Mouse (Mus musculus) megakaryocyte, embryonic 14.5 days (primary cell): Measurements from ENCODE around the gene Actr5.

Source experiments
- FLI1 ChIP-seq: IDR thresholded peaks from 2 replicates; pipeline ENCODE4 v1.6.1; 2012; ENCODE audit warnings: low read length, inconsistent platforms, mixed read lengths
- GATA1 ChIP-seq: IDR thresholded peaks from 3 replicates; pipeline ENCODE4 v1.6.1; 2012; ENCODE audit warnings: mixed read lengths, low read length, inconsistent platforms, borderline replicate concordance

DNA sequence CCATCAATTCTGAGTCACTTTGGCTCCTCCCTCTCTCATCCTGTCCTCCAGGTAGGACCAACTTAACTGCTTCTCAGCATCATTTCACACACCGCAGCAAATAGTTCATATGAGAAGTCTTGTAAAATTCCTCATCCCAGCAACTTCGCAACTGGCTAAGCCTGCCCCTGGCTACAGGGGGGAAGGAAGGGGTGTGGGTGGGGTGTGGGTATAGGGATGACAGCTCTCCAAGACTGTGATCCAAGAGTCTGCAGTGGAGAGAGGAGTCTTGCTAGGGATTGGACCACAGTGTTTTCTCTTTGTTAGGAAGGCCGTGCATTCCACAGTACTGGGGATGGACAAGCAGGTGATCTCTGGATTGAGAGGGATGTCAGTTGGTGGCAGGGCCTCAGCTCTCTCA is 60.2 kb downstream of the Actr5 start:
- TF ChIP-seq GATA1, result no peak
- TF ChIP-seq FLI1, result no peak
